Mouse (Mus musculus): ENCODE measurements around the gene Myo3b.

The Myo3b gene

DNA sequence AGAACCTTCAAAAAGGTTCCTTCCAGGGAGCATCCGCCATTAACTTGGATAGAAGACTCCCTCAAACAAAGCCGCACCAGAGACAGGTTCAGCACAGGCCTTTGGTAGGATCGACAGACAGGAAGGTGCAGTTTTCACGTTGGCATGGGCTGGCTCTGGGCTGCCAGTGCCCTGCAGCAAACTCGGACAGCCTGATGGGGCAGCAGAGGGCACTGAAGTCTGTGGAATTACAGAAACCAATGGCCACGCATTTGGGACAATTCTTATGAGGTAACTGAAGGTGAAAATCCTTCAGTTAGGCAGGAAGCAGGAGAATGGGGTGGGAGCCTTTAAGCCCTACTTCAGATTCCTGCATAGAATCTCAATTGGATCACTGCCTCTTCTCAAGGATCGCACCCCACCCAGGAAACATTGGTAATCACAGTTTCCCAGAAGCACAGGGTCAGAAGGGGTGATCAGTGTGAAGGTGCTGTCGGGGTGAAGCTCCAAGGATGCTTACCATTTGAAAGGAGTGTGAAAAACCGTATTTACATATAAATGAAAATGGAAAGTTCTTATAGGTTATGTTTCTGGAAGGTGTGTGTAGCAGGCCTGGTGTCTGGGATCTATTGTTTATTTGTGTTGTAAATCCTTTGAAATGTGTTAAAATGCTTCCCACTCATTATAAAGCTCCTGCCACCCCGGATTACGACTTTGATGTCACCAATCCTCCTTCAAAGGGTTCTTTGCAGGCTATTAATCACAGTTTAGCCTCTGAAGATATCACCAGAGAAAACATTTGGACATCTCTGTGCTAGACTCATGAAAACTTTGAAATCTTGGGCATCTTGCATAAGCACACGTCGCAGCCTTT lies 239.7 kb downstream of the Myo3b start:
- DNase-seq (ENCODE audit: extremely low spot score), result no peak

- DNase-seq (ENCODE audit: extremely low spot score), result no peak
These were observed 245.2 kb downstream of the Myo3b start for GRCm38 (mm10) chr2:70284109-70284508.

- no peak for DNase-seq (ENCODE audit: extremely low spot score)
These were observed 252.1 kb downstream of the Myo3b start for GRCm38 (mm10) chr2:70291063-70291462.

GRCm38 (mm10) chr2:70292776-70293175 lies 253.8 kb downstream of the Myo3b start:
- no peak for DNase-seq (ENCODE audit: extremely low spot score)

DNA sequence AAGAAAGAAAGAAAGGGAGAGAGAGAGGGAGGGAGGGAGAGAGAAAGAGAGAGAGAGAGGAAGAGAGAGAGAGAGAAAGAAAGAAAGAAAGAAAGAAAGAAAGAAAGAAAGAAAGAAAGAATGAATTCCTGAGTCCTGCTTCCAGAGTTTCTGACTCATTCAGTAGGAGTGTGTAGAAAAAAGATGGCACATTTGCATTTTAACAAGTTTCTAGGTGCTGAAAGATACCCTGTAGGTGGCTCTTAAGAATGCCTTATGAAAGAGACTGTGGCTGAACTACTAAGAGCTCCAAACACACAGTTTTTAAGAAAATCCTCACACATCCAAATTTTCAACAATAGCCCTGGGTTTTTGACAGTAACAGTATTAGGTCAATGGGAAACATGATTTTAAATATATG lies 264.0 kb downstream of the Myo3b start:
- DNase-seq (ENCODE audit: extremely low spot score), result no peak

DNA sequence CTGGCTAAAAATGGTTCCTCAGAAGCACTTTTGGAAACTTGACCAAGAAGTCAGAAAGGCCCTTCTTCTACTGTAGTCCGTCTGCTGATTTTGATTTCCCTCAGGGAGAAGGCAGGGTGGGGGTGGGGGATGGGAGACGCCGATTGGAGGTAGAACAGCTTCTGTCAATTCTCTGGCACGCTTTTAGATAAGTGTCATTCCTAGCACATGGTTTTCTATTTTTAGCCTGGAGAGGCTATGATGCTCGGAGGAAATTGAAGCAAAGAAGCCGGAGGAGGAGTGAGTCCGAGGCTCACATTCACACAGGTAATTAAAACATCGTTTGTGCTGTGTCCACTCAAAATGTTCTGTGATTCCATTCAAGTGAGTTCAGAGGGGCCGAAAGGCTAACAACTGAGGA lies 276.2 kb downstream of the Myo3b start:
- no peak for DNase-seq (ENCODE audit: extremely low spot score)

DNA sequence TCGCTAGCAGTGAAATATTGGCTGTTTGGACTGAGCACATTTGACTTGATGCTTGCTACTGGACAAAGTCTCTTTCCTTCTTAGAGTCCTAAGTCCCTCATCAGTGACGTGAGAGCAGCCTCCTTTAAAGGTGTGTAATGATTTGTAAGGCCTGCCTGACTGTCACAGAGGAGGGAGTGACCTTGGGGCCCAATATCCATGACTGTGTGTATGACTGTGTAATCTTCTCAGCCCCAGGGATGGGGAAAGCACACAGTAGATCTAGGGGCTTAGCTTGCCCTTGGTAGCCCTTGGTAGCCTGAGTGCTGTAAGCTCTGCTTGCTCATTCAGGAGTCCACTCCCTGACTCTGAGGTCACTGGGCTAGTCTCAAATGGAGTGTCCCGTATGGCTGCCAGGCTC lies 276.8 kb downstream of the Myo3b start:
- DNase-seq (ENCODE audit: extremely low spot score), result no peak

- DNase-seq (ENCODE audit: extremely low spot score), result no peak
These were observed 278.9 kb downstream of the Myo3b start for GRCm38 (mm10) chr2:70317850-70318249.

DNA sequence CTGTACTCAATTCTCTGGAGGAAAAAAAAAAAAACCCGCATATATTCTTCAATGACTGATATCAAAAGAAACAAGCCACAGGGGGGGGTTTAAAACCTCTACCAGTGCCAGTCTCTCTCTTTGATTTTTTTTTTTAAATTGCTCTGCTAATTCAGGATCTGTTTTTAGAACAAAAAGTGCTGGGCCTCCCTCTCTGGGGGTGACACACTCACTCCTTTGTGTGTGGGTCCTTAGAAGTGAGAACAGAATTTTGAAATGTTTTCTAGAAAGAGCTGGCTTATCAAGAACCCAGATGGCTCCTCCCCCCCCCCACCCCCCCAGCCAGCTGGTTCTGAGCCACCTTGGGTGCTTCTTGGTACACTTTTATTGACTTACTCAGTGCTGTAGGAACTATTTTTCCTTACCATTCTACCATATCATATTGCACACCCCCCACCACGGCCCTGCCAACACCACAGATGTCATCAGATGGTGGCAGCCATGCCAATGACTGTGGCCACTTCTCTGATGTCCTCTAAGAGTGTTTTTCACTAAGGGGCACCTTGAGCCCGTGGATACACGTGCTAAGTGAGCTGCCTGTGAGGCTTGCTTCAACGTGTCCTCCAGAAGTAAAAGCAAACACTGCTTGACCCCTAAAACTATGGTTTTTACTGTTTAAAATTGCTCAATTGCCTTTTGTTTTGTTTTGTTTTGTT lies 280.1 kb downstream of the Myo3b start:
- no peak for DNase-seq (ENCODE audit: extremely low spot score)

- no peak for DNase-seq (ENCODE audit: extremely low spot score)
These were observed 283.8 kb downstream of the Myo3b start for GRCm38 (mm10) chr2:70322767-70323166.

DNA sequence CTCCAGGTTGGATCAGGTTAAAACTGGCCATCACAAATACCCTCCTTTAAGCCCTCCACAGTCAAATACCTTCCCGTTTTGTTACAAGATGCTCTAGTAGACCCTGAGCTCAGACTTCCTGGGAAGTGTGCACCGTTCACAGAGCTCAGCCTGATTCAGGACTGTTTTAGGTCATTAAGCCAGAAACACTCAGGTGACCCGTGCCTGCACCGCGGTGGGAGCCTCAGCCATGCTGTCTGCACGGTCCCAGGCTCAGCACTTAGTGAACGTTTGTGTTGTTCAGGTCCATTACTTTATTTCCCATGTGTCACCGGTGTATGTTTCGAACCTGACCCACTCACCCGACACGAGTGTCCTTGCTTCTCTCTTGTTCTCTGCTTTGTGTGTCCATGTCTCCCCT lies 288.7 kb downstream of the Myo3b start:
- DNase-seq (ENCODE audit: extremely low spot score), result no peak

- no peak for DNase-seq (ENCODE audit: extremely low spot score)
These were observed 294.0 kb downstream of the Myo3b start for GRCm38 (mm10) chr2:70332905-70333304.

DNA sequence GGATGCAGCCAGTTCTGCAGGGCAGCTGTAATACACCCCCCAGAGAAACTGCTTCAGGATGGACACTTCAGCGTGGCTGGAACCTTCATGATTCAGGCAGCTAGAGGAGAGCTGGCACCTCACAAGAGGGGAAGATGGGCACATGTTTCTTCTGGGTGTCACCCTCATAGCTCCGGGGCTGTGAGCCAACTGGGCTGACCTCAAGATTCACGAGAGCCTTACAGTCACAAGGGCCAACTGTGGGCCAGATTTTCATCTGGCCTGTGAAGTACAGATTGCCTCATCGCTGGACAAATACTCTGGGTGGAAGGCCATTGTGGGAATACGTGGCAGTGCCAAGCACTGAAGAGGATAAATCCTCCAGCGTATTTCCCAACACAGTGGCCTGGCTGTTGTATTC lies 294.6 kb downstream of the Myo3b start:
- DNase-seq (ENCODE audit: extremely low spot score), result no peak

DNA sequence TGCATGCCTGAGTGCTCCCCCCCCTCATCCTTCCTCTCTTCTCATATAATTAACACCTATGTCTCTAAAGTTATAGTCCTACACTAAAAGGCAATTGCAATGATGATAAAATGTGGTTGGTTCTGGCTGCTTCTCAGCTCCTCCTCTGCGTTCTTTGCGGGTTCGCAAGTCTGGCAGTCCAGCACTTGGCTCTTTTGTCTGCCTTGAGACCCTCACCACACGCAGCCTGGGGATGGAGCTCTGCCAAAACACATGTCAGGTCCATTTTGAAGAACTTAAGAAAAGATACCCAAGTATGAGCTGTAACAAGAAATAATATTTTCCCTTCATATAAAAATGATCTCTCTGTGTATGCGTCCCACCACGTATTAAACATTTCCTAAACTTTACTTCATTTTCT lies 297.6 kb downstream of the Myo3b start:
- DNase-seq (ENCODE audit: extremely low spot score), result no peak

- DNase-seq (ENCODE audit: extremely low spot score), result peak; percentile 39
These were observed 298.3 kb downstream of the Myo3b start for GRCm38 (mm10) chr2:70337208-70337611.

- DNase-seq (ENCODE audit: extremely low spot score), result peak; percentile 16
These were observed 298.9 kb downstream of the Myo3b start for GRCm38 (mm10) chr2:70337869-70338268.

GRCm38 (mm10) chr2:70339061-70339460 lies 300.1 kb downstream of the Myo3b start:
- no peak for DNase-seq (ENCODE audit: extremely low spot score)

DNA sequence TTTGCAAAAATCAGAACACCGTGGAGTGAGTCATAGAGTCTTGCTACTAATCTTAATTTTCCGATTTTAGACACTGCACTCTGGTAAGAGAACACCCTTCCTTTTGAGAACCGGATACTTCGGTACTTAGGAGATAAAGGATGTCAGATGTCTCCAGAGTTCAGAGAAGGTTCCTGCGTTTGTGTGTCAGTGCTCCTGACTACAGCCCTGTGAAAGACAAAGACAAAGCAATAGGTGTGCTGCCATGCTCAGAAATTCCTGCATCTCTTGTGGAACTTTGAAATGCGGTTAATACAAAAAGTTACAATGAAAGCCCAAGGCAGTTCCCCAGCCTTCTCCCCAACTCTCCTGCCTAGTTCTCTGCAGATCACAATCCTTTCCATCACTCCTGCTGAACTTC lies 300.6 kb downstream of the Myo3b start:
- no peak for DNase-seq (ENCODE audit: extremely low spot score)

DNA sequence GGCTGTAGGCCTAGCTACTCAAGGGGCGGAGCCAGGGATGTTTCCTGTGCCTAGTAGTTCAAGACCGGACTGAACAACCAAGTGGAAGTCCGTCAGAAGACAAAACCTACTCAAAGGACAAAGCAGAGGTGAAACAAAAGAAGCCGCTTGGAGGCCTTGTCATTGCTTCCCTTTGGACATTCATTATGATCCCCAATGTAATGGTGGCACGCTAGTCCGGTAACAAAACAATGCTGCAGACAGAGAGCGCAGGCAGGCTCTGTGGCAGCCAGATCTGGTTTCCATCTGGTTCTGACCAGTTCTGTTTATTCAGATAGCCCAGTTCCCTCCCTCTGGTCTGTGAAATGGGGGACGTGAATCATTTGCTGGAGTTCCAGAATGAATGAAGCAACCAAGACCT lies 301.3 kb downstream of the Myo3b start:
- DNase-seq (ENCODE audit: extremely low spot score), result no peak

- no peak for DNase-seq (ENCODE audit: extremely low spot score)
These were observed 306.2 kb downstream of the Myo3b start for GRCm38 (mm10) chr2:70345126-70345525.

- DNase-seq (ENCODE audit: extremely low spot score), result no peak
These were observed 308.6 kb downstream of the Myo3b start for GRCm38 (mm10) chr2:70347511-70347910.

DNA sequence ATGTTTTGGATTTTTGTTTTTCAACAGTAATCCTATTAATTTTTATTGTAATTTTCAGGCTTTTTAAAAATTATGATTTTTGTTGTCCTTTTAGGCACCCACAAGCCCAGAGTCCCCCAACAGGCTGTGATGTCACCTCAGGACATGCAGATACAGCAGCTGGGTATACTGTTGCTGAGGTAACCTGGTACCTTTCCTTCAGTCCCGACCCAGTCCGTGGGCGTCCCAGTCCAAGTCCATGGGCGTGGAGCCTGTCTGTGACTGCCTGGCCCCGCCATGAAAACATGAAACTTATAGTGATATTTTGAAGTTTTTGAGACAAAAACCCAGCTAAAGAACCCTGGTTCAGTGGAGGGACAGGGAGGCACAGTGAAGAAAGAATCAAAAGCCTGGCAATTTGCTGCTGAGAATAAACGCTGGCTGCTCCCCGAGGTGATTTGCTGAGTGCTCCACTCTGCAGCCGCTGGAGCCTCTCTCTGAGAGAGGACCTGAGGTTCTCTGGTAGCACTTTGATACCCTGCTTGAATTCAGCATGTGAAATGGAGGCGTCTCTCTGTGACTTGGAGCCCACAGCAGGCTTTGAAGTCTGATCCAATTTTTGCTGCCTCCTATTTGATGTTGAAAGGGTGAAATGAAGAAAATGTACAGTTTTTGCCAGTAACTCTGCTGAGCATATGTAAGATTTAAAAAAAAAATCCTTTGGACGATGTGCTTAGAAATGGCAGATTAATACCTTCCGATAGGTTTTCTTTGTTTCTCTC lies 310.0 kb downstream of the Myo3b start:
- no peak for DNase-seq (ENCODE audit: extremely low spot score)

Measured in embryo, embryonic 9.5 days (tissue).